Mouse (Mus musculus): ENCODE measurements around the gene Kcnj10. TPM values are rescaled to one million over a fixed set of nuclear protein-coding genes. Genes with fewer than 3 reads are reported as not detected.

Gene Kcnj10
- polyA plus RNA-seq, 1 experiment, result not detected

DNA sequence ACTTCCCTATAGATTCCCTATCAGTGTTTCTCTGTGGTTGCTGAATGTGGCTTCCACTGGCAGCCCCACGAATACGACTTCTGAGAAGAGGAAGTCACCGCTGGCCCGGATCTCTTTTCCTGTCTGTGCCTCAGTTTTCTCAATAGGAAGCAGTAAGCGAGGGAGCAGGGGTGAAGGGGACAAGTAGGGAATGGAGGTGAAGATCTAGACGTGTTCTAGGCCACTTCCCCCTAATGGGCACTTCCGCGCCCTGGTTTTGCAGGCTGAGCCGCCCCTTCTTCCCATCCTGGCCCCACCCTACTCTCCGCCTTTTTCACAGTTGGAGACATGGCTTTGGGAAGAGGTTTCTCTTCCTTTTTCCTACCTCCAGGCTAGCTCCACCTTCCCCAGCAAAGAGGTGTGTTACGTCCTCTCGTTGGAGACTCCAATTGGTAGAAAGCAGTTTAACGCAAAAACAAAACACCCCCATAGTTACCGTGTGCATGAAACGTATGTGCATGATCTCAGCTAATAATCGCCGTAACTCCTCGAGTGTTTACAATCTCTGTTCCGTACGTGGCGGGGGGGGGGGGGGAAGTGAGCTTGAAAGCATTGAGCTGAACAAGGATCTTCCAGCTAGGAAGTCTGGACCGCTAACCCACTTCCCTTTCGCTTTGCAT lies 29.6 kb upstream of the Kcnj10 start:
- Histone ChIP-seq H3K4me3 (peak overlapping the region; percentile 54), H3K36me3 (ENCODE audit: control insufficient read depth, insufficient read depth) (no peaks in the 10 kb centered on the region), H3ac (ENCODE audit: control insufficient read depth, insufficient read length) (no peak overlapping the region), H3K27me3 (ENCODE audit: control insufficient read depth, insufficient read depth, insufficient read length) (no peaks in the 10 kb centered on the region), H3K79me2 (ENCODE audit: control insufficient read depth, insufficient read depth) (no peaks in the 10 kb centered on the region), H3K4me2 (ENCODE audit: low read depth) (peak overlapping the region; percentile 92)
- TF ChIP-seq MYOD1 (IDR thresholded peaks at IDR 0.05; ENCODE audit: control insufficient read depth in 1 of 3, insufficient read length in 2 of 3, low read depth in 2 of 3), result no peak
- TF ChIP-seq CEBPB (IDR thresholded peaks at IDR 0.05; ENCODE audit: insufficient read depth, poor library complexity, severe bottlenecking), result no peak
- TF ChIP-seq REST (IDR thresholded peaks at IDR 0.05; ENCODE audit: insufficient read depth, insufficient read length), result no peak
- TF ChIP-seq MYOG (IDR thresholded peaks at IDR 0.05; ENCODE audit: control insufficient read depth in 1 of 3, insufficient read depth in 1 of 3, insufficient read length in 2 of 3, low read depth in 2 of 3), result no peak
- no peak for TF ChIP-seq USF1 (IDR thresholded peaks at IDR 0.05; ENCODE audit: low read depth)
- TF ChIP-seq MAX (IDR thresholded peaks at IDR 0.05; ENCODE audit: low read depth), result no peak

DNA sequence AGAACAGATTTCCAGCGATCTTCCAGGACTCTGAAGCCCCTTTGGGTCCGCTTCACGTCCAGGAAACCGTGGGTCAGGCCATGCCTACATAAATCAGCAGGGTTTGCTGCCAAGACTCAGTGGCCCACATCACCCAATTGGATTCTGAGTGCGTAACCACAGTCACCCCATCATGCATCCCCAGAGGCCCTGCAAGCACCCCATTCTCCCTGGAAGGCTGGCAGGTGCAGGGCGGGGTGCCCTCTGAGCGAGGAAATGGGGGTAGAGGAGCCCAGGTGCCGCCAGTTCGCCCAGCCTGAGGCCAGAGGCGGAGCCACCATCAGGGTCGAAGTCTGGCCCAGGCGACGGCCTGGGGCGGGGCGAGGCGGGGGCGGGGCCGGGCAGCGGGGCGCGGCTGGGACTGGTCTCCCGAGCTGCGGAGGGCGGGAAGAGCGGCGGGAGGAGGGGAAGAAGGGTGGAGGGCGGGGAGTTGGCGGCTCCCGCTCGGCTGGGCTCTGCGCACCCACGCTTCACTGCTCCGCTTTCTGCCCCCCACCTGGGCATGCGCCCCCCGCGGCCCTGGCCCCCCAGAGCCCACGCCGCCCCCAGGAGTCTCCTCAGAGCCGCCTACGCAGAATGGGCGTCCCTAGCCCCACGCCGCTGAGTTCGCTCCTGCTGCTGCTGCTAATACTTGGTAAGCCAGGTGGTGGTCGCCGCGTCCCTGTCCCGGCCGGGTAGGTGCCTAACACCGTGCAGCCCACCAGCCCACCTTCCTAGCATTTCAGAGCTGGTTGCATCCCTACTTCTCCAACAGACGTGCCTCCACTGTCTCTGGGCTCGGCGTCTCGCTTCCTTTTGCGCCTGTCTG lies 28.9 kb upstream of the Kcnj10 start:
- H3K4me3 ChIP-seq, result peak overlapping the region; percentile 54
- H3K79me2 ChIP-seq (ENCODE audit: control insufficient read depth, insufficient read depth), result no peaks in the 10 kb centered on the region
- no peaks in the 10 kb centered on the region for H3K36me3 ChIP-seq (ENCODE audit: control insufficient read depth, insufficient read depth)
- peak; percentile 79 for TF ChIP-seq POLR2AphosphoS2 (IDR thresholded peaks at IDR 0.05; ENCODE audit: insufficient read length, low read depth)
- TF ChIP-seq POLR2A (IDR thresholded peaks at IDR 0.05; ENCODE audit: insufficient read length, low read depth), result peak; percentile 84
- no peak for TF ChIP-seq TCF12 (IDR thresholded peaks at IDR 0.05; ENCODE audit: insufficient read depth, poor library complexity, severe bottlenecking)
- no peaks in the 10 kb centered on the region for H3K27me3 ChIP-seq (ENCODE audit: control insufficient read depth, insufficient read depth, insufficient read length)
- peak overlapping the region; percentile 94 for H3K4me2 ChIP-seq (ENCODE audit: low read depth)
- peak overlapping the region; percentile 11 for H3ac ChIP-seq (ENCODE audit: control insufficient read depth, insufficient read length)

DNA sequence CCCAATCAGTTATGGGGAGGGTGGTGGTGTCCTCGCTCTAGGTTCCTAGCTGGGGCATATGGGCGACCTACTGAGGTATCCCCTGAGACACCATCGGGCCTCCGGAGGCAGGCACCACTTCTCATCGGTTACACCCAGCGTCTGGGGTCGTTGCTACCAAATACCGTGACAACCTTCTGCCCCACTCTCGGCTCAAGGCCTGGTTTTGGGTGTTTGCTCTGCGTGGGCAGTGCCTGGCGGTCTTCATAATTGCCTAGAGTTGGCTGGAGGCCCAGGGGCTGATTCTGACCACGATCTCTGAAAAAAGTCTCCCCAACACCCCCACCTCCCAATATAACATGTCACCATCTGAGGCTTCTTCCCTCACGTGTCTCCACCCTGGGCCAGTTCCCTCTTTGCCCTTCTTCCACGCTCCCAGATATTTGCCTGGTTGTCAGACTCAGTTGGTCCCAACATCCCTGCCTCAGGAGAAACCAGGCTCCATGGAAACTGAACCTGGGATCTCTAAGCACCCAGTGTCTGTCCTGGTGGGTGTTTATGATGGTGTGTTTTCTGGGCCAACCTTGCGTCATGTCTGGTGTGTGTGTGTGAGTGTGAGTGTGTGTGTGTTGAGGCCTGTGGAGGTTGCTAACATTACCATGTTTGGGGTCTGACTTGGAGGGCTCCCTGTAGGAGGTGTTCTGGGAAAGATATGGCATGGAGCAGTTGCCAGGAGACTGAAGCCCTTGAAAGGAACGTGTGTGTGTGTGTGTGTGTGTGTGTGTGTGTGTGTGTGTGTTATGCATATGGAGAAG lies 28.0 kb upstream of the Kcnj10 start:
- H3K4me3 ChIP-seq, result peak overlapping the region; percentile 54
- H3K79me2 ChIP-seq (ENCODE audit: control insufficient read depth, insufficient read depth), result no peaks in the 10 kb centered on the region
- TF ChIP-seq E2F4 (IDR thresholded peaks at IDR 0.05; ENCODE audit: insufficient read depth), result no peak
- TF ChIP-seq POLR2AphosphoS2 (IDR thresholded peaks at IDR 0.05; ENCODE audit: insufficient read length, low read depth), result no peak
- no peak for TF ChIP-seq TCF12 (IDR thresholded peaks at IDR 0.05; ENCODE audit: insufficient read depth, poor library complexity, severe bottlenecking)
- no peak for TF ChIP-seq MYOG (IDR thresholded peaks at IDR 0.05; ENCODE audit: control insufficient read depth in 1 of 3, insufficient read depth in 1 of 3, insufficient read length in 2 of 3, low read depth in 2 of 3)
- TF ChIP-seq REST (IDR thresholded peaks at IDR 0.05; ENCODE audit: insufficient read depth, insufficient read length), result no peak
- no peak for TF ChIP-seq MYOD1 (IDR thresholded peaks at IDR 0.05; ENCODE audit: control insufficient read depth in 1 of 3, insufficient read length in 2 of 3, low read depth in 2 of 3)
- TF ChIP-seq SRF (IDR thresholded peaks at IDR 0.05; ENCODE audit: control insufficient read depth, insufficient read length, low read depth), result no peak
- no peak for TF ChIP-seq TCF3 (IDR thresholded peaks at IDR 0.05; ENCODE audit: insufficient read length, low read depth)
- H3ac ChIP-seq (ENCODE audit: control insufficient read depth, insufficient read length), result peak overlapping the region; percentile 11
- no peaks in the 10 kb centered on the region for H3K36me3 ChIP-seq (ENCODE audit: control insufficient read depth, insufficient read depth)
- H3K27me3 ChIP-seq (ENCODE audit: control insufficient read depth, insufficient read depth, insufficient read length), result no peaks in the 10 kb centered on the region
- peak overlapping the region; percentile 94 for H3K4me2 ChIP-seq (ENCODE audit: low read depth)

DNA sequence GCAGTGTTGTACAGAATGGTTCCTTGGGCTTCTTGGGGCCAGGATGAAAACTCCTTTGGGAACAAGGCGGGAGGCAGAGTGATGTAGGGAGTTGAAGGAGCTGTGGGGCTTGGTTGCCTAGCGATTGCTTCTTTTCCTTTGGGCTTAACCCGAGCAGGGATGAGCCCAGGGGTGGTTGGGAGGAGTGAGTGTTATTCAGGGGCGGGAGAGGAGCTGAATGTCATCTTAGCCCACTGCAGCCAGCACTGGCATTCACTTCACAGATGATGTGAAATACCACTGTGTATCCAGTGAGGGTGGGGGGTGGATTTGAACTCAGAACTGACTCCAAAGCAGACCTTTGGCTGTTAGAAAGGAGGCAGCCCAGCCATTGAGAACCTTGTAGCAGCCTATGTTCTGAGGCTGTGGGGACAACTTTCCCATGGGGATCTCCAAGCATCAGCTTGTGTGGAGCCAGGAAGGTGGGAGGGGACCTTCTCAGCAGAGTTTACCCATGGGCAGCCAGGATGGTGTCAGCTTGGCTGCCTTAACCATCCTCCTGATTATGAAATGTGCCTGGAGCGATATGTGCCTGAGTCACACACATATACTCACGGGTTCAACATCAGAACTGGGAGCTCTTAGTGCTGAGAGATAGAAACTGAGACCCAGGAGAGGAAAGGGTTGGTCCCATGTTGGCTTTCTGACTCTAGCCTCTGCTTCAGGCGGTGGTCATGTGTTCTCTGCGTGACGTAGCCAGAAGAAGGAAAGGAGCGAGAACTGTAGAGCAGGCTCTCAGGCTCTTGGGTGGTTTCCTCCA lies 27.2 kb upstream of the Kcnj10 start:
- no peak for TF ChIP-seq SRF (IDR thresholded peaks at IDR 0.05; ENCODE audit: control insufficient read depth, insufficient read length, low read depth)
- no peak for TF ChIP-seq MYOG (IDR thresholded peaks at IDR 0.05; ENCODE audit: control insufficient read depth in 1 of 3, insufficient read depth in 1 of 3, insufficient read length in 2 of 3, low read depth in 2 of 3)
- TF ChIP-seq TCF12 (IDR thresholded peaks at IDR 0.05; ENCODE audit: insufficient read depth, poor library complexity, severe bottlenecking), result no peak
- no peak for TF ChIP-seq USF1 (IDR thresholded peaks at IDR 0.05; ENCODE audit: low read depth)
- TF ChIP-seq MAX (IDR thresholded peaks at IDR 0.05; ENCODE audit: low read depth), result no peak
- TF ChIP-seq TCF3 (IDR thresholded peaks at IDR 0.05; ENCODE audit: insufficient read length, low read depth), result no peak
- TF ChIP-seq CEBPB (IDR thresholded peaks at IDR 0.05; ENCODE audit: insufficient read depth, poor library complexity, severe bottlenecking), result no peak
- no peak for TF ChIP-seq MYOD1 (IDR thresholded peaks at IDR 0.05; ENCODE audit: control insufficient read depth in 1 of 3, insufficient read length in 2 of 3, low read depth in 2 of 3)
- TF ChIP-seq POLR2AphosphoS2 (IDR thresholded peaks at IDR 0.05; ENCODE audit: insufficient read length, low read depth), result no peak
- TF ChIP-seq E2F4 (IDR thresholded peaks at IDR 0.05; ENCODE audit: insufficient read depth), result no peak
- no peak for TF ChIP-seq POLR2A (IDR thresholded peaks at IDR 0.05; ENCODE audit: insufficient read length, low read depth)
- TF ChIP-seq REST (IDR thresholded peaks at IDR 0.05; ENCODE audit: insufficient read depth, insufficient read length), result no peak
- Histone ChIP-seq H3K4me3 (peak overlapping the region; percentile 54), H3K27me3 (ENCODE audit: control insufficient read depth, insufficient read depth, insufficient read length) (no peaks in the 10 kb centered on the region), H3K4me2 (ENCODE audit: low read depth) (peak overlapping the region; percentile 94), H3ac (ENCODE audit: control insufficient read depth, insufficient read length) (no peak overlapping the region), H3K36me3 (ENCODE audit: control insufficient read depth, insufficient read depth) (no peaks in the 10 kb centered on the region), H3K79me2 (ENCODE audit: control insufficient read depth, insufficient read depth) (no peaks in the 10 kb centered on the region)

Data from myocyte (in vitro differentiated cells).